Mouse (Mus musculus): ENCODE results near the gene Klhl31.
A peak's percentile ranks its signal among the peaks of the same experiment; 100 is the strongest.

Klhl31 gene

GRCm38 (mm10) chr9:77636450-77636951, at the start of gene Klhl31:
Klhl31 (plus strand) TSS chr9:77636500.
- DNase-seq: no peak

GRCm38 (mm10) chr9:77586806-77587591, 49.3 kb upstream of the Klhl31 start:
- DNase-seq: no peak

DNA sequence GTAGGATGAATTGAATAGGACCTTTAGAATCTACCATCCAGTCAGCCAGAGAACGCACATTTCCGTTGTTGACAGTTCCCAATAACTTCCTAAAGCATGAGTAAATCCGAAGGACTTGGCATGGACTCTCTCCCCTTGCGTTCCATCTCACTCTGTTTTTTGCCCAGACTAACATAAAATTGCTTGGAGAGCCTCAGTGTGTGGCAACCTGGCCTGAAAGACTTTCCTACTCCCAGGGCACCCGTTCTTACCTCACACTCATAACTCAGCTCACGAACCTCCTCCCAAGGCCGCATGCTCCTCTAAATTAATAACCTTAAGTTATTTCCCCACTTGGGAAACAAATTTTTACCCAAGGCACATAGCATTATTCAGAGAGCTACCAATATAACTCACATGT, 48.7 kb upstream of the Klhl31 start:
- no peak for DNase-seq

DNA sequence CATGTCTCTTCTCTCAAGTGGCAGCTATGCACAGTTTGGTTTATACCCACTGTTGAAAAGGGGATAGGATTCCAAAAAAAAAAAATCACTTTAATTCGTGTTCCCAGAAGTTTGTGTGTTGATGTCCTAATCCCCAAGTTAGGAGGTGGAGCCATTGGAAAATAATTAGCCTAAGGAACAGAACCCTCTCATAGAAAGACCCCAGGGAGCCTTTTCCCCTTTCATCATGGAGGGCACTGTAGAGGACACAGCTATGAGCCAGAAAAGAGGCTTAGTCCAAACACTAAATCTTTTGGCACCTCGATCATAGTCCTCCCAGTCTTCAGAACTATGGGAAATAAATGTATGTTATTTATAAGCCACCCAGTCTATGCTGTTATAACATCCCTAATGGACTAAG, 46.8 kb upstream of the Klhl31 start:
- DNase-seq: no peak

GRCm38 (mm10) chr9:77592423-77592822, 43.9 kb upstream of the Klhl31 start:
- DNase-seq: no peak

GRCm38 (mm10) chr9:77595006-77595626, 41.2 kb upstream of the Klhl31 start:
- no peak for DNase-seq

DNA sequence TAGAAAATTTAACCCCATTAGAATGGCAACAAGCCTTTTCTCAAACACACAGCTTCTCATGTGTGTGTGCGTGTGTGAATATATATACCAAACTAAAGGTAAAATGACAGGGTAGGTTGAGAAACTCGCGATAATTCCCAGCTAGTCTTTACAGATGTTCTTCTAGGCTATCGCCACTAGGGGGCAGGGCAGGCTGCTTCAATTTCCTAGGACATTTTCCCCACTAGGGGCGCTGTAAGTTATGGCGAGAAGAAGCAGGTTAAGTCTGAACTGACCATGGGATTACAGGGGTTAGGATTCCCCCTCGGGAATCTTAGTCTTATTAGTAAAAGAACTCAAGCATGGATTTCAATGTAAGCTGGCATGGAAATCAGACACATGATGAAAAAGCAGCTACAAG, 39.9 kb upstream of the Klhl31 start:
- DNase-seq: peak; percentile 83

GRCm38 (mm10) chr9:77598560-77598959, 37.7 kb upstream of the Klhl31 start:
- DNase-seq: no peak

DNA sequence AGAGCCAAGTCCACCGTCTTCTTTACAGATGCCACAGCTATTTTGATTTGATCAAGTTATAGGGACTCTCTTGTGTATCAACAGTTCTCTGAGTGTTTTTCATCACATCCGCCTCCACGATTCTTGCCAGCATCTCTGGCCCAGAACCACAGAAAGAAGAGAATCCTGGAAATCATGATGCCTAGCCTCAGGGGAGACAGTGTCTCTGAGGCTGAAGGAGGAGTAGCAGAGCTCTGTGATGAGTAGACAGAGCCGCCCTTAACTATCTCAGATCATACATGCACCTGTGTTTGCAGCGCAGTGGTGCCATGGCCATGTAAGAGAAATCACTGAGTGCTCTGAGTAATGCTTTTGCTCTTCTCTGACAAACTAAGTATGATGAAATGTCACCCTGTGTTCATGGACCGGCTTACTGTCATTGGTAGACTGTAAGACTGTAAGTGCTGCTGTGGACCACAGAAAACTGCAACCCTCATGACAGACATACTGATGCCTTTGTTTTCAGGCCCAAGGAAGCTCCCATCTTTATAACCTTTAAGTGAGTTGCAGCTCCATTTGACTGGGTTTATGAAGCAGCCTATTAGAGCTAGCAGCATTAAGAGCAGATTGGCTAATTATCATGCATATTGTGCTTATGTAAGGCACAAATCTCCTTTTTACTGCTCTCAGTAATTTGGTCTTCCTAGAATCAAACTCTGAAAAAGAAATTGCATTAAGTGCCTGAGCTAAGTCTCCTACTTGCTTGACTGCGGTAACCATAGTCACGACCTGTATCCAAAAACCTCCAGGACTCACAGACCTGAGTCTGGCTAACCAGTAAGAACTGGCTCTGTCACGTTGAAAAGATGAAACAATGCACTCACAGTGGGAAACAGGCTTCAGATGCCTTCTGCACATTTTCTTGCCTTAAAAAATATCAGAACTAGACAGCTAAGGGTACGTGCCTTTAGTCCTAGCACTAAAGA, 33.7 kb upstream of the Klhl31 start:
- no peak for DNase-seq

DNA sequence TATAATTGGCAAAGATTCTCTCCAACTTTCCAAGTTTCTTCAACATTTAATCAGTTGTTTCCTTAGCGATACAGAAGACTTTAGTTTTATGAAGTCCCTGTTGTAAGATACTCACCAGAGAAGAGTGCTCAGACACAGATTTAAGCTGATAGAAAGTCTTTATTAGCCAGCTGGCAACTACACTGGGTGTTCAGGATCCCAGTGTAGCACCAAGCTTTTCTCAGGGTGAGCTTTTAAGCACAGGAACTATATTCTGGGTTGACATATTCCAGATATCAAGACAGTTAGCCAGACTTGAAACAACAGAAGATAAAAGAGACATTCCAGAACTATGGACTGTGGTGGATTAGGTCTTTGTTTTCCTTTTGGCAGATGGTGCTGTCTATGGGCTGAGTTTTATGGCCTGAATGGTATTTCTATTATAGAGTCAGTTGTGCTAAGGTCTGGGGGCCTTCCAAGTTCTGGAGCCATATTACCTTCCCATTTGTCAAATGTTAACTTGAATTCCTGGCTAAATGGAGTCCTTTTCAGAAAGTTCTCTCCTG, 32.3 kb upstream of the Klhl31 start:
- no peak for DNase-seq

DNA sequence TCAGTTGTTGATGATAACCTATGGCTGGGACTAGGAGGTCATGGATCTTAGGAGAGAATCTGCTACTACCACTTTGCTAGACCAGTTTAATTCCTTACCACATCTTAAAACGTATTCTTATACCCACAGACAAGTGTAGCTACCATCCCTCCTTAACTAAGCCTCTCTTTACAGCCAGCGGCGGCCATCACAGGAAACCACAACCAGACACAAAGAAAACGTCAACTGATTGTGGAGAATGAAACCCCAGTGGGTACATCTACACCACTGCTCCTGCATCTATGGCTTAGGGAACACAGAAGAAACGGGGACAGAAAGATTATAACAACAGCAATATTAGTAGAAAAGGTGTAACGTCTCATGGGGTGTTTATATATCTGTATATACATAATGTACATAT, 29.0 kb upstream of the Klhl31 start:
- no peak for DNase-seq

- peak; percentile 65 for DNase-seq
Observed at GRCm38 (mm10) chr9:77607840-77608239, 28.5 kb upstream of the Klhl31 start.

GRCm38 (mm10) chr9:77610811-77611210, 25.5 kb upstream of the Klhl31 start:
- no peak for DNase-seq

DNA sequence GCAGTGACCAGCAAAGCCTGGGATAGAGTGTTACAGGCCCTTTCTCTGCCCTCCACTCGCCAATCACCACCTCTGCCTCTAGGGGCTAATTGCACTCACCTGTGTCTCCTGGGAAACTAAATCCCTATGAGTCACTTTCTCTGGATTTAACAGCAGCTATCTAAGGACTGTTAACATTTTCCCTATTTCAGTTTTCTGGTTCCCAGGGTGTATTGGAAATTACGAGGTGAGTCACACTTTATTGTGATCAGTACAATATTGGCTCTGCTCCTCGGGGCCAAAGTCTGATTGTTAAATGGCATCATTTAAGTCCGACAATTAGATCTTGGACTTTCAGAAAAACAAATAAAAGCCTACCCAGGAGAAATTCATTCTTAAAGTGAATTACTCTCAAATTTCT, 24.0 kb upstream of the Klhl31 start:
- no peak for DNase-seq

- no peak for DNase-seq
Observed at GRCm38 (mm10) chr9:77615868-77616267, 20.4 kb upstream of the Klhl31 start.

- DNase-seq: no peak
Observed at GRCm38 (mm10) chr9:77616796-77617195, 19.5 kb upstream of the Klhl31 start.

- no peak for DNase-seq
Observed at GRCm38 (mm10) chr9:77617751-77618150, 18.5 kb upstream of the Klhl31 start.

DNA sequence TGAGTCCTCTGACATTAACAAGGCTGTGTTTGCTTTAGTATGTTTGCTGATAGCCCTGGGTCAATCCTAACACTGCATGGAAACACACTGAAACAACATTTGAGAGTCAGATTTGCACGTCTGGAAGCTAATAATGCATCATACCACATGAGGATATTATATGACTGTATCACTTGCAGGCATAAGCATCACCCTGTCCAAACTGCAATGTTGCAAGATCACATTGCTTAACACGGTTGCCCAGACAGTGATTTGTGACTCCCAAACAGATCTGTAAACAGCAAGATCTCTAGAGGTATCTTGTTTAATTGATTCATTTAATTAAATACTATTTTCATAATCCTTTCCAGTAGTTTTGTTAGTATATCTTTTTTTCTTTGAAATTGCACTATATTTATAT, 17.9 kb upstream of the Klhl31 start:
- DNase-seq: no peak

- no peak for DNase-seq
Observed at GRCm38 (mm10) chr9:77620077-77620476, 16.2 kb upstream of the Klhl31 start.

GRCm38 (mm10) chr9:77620482-77620881, 15.8 kb upstream of the Klhl31 start:
- no peak for DNase-seq

- DNase-seq: no peak
Observed at GRCm38 (mm10) chr9:77622874-77623273, 13.4 kb upstream of the Klhl31 start.

DNA sequence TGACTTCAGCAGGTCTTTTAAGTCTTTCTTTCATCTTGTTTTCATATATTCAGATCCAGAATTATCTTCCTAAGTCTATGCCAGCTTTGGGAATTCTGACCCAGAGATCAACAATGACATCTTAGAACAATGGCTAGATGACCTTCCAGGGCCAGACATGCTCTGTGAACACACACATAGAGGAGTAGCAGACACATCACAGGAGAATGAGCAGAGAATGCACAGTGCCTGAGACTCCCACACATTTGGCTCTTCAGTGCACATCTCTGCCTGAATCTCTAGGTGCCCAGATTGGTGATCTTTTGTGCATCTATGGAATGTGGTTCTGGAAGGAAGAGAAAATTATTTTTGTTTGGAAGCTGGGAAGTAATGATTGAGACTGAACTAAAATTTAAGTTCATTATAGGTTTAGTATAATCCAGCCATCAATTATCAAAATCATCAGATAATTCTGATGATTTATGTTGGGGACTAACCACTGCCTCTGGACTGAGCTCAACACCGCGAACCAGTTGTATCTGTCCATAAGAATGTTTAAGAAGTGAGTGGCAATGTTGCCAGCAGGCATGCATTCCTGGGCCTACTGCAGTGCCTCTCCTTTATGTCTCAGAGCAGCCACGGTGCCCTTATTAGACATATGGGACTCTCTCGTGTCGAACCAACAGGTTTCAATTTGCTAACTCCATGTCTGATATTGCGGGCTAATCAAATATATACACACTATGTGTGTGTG, 12.8 kb upstream of the Klhl31 start:
- no peak for DNase-seq
